ENCODE assay signal across 19 mouse cellular contexts in the genomic region with DNA sequence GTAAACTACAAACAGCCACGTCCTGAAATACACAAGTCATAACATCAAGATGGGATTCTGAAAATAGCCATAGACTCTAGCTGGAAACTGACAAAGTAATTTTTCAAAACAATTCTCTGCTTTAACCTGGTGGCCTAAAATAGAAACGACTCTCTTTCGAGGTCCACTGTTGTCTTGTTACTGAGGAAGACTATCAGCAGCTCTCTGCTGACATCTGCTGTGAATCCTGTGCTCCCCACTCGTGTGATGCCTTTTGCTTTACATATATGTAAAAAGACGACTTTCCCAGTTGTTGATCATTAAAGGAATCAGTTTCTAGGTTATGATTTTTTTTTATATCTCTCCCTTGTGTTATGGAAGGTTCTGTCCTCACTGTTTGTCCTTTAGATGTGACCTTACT.
DNase-seq lines count a peak whose midpoint lies in the region; ATAC-seq and TF ChIP-seq lines count a peak whose summit lies in the region.
"Had no signal": no experiment of that assay in that cellular context is flagged by ENCODE, and none has a peak within 500 bp of the region (broad histone marks: within the 10 kb centered on the region; RNA-seq: fewer than 3 reads in every experiment).

No protein-coding gene starts in this region.

- DNase-seq in heart, embryonic 10.5 days (ENCODE audit: low spot score) = no peak
- no peak for DNase-seq in heart, postnatal 4 days
- no peak for DNase-seq in hindbrain, embryonic 14.5 days (ENCODE audit: low spot score)
- no peak for DNase-seq in hindbrain, embryonic 10.5 days (ENCODE audit: low spot score)
- no peak for DNase-seq in lung, adult 2 months
- no peak for DNase-seq in lung, postnatal 25 days (ENCODE audit: low spot score)
- DNase-seq in urinary bladder, adult 18-20 months (ENCODE audit: low spot score in 2 of 2) = no peak
- DNase-seq: adrenal gland, adult 2 months; cerebellum, adult 2 months; kidney, adult 11 months; kidney, postnatal 4 days; layer of hippocampus, postnatal 36 days; right cerebral cortex, postnatal 25 days had no signal

- H3K9ac ChIP-seq in hindbrain, embryonic 14.5 days = no peak overlapping the region
- H3K9ac ChIP-seq: forebrain, embryonic 12.5 days; liver, embryonic 15.5 days; neural tube, embryonic 13.5 days had no signal

- TF ChIP-seq POLR2A in lung, adult 2 months (IDR thresholded peaks at IDR 0.05; ENCODE audit: borderline replicate concordance, extremely low read depth, low read depth, low read length) = no peak

- ATAC-seq in hindbrain, embryonic 14.5 days (ENCODE audit: low FRiP score) = no peak
- ATAC-seq in megakaryocyte-erythroid progenitor cell, adult 5-6 weeks (replicated peaks; ENCODE audit: low FRiP score, low TSS enrichment, poor library complexity, severe bottlenecking) = peak; percentile 45; the same call in 1 of the 2 replicates

- peak; percentile 3; the same call in 1 of the 2 replicates for TF ChIP-seq CTCF in lung, adult 2 months (IDR thresholded peaks at IDR 0.05; ENCODE audit: insufficient read depth, low read length)

- H3K36me3 ChIP-seq in heart, embryonic 10.5 days = peaks cover 29% of the 10 kb centered on the region
- H3K36me3 ChIP-seq in hindbrain, embryonic 14.5 days (replicated peaks; ENCODE audit: control insufficient read depth, insufficient read depth) = peaks cover 28% of the 10 kb centered on the region
- H3K36me3 ChIP-seq in hindbrain, embryonic 10.5 days = peaks cover 53% of the 10 kb centered on the region

- H3K27me3 ChIP-seq in heart, embryonic 10.5 days (ENCODE audit: insufficient read depth, poor library complexity, severe bottlenecking) = no peaks in the 10 kb centered on the region
- H3K27me3 ChIP-seq in hindbrain, embryonic 14.5 days (ENCODE audit: control insufficient read depth, insufficient read depth, low read length) = no peaks in the 10 kb centered on the region
- H3K27me3 ChIP-seq in hindbrain, embryonic 10.5 days (ENCODE audit: insufficient read depth, poor library complexity, severe bottlenecking) = 0 out of 2 replicates have a peak, but pooled peaks cover 3% of the 10 kb centered on the region
- H3K27me3 ChIP-seq: forebrain, embryonic 12.5 days; liver, embryonic 15.5 days; megakaryocyte, embryonic 14.5 days; neural tube, embryonic 13.5 days had no signal

- peak overlapping the region; percentile 36; the same call in 1 of the 2 replicates for H3K27ac ChIP-seq in heart, embryonic 10.5 days
- peak overlapping the region; percentile 36; the same call in 1 of the 2 replicates for H3K27ac ChIP-seq in hindbrain, embryonic 14.5 days
- H3K27ac ChIP-seq in hindbrain, embryonic 10.5 days = no peak overlapping the region
- H3K27ac ChIP-seq: forebrain, embryonic 12.5 days; limb, embryonic 10.5 days; liver, embryonic 15.5 days; neural tube, embryonic 13.5 days had no signal

- peaks cover 30% of the 10 kb centered on the region for H3K4me1 ChIP-seq in heart, embryonic 10.5 days
- H3K4me1 ChIP-seq in hindbrain, embryonic 14.5 days (replicated peaks; ENCODE audit: control insufficient read depth, insufficient read depth, low read length) = 0 out of 2 replicates have a peak, but pooled peaks cover 15% of the 10 kb centered on the region
- peaks cover 25% of the 10 kb centered on the region for H3K4me1 ChIP-seq in hindbrain, embryonic 10.5 days (replicated peaks)
- peaks cover 4% of the 10 kb centered on the region for H3K4me1 ChIP-seq in lung, adult 2 months (ENCODE audit: control insufficient read depth, insufficient read depth, low read length)

- 42% methylated on average over 5 of the region's 5 CpGs for WGBS in heart, embryonic 10.5 days
- 64% methylated on average over 5 of the region's 5 CpGs for WGBS in hindbrain, embryonic 14.5 days
- 79% methylated on average over 5 of the region's 5 CpGs for WGBS in hindbrain, embryonic 10.5 days
- WGBS in lung, adult 2 months = 32% methylated on average over 5 of the region's 5 CpGs

- H3K4me3 ChIP-seq in heart, embryonic 10.5 days = no peak overlapping the region
- H3K4me3 ChIP-seq in hindbrain, embryonic 14.5 days (replicated peaks; ENCODE audit: low read length) = no peak overlapping the region
- H3K4me3 ChIP-seq in hindbrain, embryonic 10.5 days = no peak overlapping the region
- H3K4me3 ChIP-seq in lung, adult 2 months (replicated peaks; ENCODE audit: extremely low read depth, low read depth, low read length) = no peak overlapping the region
- H3K4me3 ChIP-seq: forebrain, embryonic 12.5 days; limb, embryonic 10.5 days; liver, embryonic 15.5 days; megakaryocyte, embryonic 14.5 days; neural tube, embryonic 13.5 days had no signal

- H3K4me2 ChIP-seq in hindbrain, embryonic 14.5 days (replicated peaks) = no peak overlapping the region
- H3K4me2 ChIP-seq: forebrain, embryonic 12.5 days; liver, embryonic 15.5 days; neural tube, embryonic 13.5 days had no signal

- H3K9me3 ChIP-seq in heart, embryonic 10.5 days = no peaks in the 10 kb centered on the region
- H3K9me3 ChIP-seq in hindbrain, embryonic 14.5 days (ENCODE audit: control insufficient read depth, low read length) = no peaks in the 10 kb centered on the region
- no peaks in the 10 kb centered on the region for H3K9me3 ChIP-seq in hindbrain, embryonic 10.5 days
- H3K9me3 ChIP-seq: forebrain, embryonic 12.5 days; limb, embryonic 10.5 days; liver, embryonic 15.5 days; megakaryocyte, embryonic 14.5 days; neural tube, embryonic 13.5 days had no signal
